Mouse (Mus musculus) naive thymus-derived CD4-positive, alpha-beta T cell, adult 2 months (primary cell): ENCODE results near the gene Sh3pxd2b.

ENCODE experiments used
- DNase-seq: peaks from one replicate; pipeline ENCODE4 v3.0.0-alpha.2; 2011; ENCODE audit warnings: low read depth

Gene Sh3pxd2b

DNA sequence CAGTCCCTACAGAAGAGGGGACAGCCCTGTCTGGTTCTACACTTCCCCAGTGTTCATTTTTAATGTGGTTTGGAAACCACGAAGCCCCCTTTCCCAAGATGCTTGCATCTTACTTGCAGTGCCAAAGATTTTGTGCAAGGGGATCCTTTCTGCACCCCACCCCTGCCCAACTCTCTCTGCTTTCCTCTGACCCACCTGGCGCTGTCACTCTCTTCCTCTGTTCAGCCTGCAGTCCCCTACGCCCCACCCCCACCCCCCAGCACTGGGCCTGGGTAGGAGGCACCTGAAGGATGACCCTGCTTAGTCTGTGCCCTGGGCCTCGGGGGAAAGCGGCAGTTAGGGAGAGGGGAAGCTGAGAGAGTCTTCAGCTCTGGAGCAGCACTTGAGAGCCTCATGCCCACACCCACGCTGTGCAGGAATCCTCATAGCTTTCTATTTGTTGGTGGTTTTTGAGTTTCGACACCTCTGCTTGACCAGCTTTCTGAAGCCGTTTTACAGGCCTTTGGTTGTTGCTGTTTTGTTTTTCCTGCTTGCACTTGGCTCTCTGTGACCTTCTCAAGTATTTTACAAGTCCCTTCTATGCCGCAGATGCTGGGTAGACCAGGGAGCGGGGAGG lies 77.5 kb downstream of the Sh3pxd2b start:
- no peak for DNase-seq

GRCm38 (mm10) chr11:32427537-32427936 lies 79.9 kb downstream of the Sh3pxd2b start:
- DNase-seq: no peak

DNA sequence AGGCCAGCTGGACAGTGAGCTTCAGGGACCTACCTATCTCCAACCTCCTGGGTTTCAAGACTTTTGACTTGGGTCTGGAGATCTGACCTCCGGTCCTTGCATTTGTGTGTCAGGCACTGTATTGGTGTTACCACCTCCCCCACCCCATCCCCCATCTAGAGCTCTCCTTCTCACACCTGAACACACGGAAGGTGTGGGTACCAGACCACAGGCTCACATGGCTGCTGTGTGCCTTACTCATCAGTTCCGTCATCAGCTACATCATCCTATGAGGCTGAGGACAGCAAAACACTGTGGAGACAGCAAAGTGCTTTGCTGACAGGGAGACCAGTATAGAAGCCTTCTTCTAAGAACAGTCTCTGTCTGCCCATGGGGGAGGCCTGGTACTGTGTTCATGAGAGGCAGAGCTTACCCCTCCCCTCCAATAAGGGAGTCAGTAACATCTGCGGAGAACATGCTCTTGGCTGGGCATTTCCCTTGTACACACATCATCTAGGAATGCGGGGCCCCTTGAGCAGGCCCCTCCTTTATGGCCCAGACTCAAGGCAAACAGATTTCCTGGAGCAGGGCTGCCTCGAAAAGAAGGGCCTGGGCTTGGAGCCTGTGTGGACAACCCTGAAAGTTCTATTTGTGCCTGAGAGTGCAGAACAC lies 87.9 kb downstream of the Sh3pxd2b start:
- DNase-seq: no peak

DNA sequence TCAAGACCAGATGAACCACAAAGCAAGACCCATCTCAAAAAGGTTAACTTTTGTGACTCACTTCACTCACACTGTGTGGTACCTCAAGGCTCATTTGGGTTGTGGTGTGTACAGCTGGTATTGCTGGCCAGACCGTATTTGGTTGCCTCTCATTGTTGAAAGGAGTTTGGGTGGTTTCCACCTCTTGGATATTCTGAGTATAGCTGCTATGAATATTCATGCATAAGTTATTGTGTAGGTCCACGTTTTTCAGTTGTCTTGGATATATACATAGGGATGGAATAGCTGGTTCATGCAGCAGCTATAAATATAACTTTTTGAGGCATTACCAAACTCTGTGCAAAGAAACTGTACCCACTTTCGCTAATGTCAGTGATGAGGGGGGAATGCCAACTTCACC lies 95.0 kb downstream of the Sh3pxd2b start:
- no peak for DNase-seq

DNA sequence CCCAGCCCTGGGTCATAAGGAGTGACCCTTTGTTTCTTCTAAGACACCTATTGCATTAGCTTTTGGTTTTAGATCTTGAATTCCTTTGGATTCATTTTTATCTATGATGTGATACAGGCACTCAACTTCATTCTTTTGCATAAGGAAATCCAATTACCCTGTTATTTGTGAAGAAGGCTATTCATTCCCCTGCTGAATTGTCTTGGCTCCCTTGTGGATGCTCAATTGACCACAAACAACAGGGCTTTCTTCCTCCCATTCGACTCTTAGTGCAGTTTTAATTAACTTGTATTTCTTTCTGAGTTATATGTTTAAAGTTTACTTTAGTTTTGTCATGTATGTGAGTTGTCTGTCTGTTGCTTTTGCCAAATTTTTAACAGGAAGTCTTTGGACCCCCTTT lies 96.6 kb downstream of the Sh3pxd2b start:
- DNase-seq: no peak

GRCm38 (mm10) chr11:32445135-32445534 lies 97.5 kb downstream of the Sh3pxd2b start:
- no peak for DNase-seq

DNA sequence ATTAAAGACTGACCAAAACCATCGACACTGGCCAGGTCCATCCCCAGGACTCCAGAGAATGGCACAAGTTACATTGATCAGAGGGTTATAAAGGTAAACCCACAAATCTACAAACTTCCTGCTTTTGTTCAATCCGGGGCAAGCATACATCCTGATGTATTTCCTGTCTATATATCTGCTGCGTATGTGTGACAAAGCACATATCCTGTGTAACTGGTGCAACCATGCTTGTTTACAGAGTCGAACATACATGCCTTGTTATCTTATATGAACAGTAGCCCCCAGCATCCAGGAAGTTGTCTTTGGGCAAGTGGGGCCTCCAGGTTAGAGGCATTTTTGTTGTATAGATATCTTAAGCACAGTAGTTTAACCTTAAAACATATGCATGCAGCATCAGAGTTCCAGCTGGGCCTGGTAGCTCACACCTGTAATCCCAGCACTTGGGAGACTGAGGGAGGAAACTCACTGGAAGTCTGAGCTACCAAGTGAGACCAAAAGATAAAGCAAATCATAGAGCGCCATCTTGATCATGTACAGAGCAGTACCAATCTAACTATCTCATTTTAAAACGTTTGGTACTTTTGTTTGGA lies 98.1 kb downstream of the Sh3pxd2b start:
- peak; percentile 54 for DNase-seq

- peak; percentile 78 for DNase-seq
Observed at GRCm38 (mm10) chr11:32450216-32450615, 102.6 kb downstream of the Sh3pxd2b start.

DNA sequence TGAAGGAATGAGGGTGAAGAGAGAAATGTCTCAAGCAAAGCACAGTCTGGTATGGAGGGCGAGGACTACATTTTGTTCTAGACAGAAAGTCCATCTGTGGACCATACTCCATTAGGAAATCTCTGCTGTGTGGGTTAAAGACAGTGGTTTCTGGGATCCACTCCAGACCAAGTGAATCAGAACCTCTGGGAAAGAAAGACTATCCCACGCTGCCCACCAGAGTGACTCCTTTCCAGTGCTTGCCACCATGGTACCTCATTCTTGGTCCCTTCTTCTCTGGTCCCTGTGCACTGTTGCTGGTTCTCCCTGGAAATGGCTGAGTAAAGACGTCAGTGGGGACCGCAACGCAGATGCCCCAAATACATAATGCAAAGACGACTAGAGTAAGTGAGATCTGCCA lies 103.7 kb downstream of the Sh3pxd2b start:
- DNase-seq: no peak

DNA sequence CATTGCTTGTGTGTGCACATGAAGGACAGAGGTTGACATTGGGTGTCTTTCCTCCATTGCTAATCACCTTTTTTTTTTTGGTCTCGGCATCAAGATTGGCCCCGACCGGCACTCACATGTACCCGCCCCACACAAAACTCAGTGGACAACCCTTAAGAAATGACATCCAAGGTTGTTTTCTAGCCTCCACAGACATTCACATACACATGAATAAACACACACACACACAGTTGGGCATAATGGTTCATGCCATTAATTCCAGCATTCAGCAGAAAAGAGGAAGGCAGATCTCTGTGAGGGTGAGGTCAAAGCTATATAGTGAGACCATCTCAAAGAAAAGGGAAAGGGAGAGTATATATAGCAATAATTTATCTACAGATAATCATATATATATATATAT lies 105.1 kb downstream of the Sh3pxd2b start:
- no peak for DNase-seq

- DNase-seq: no peak
Observed at GRCm38 (mm10) chr11:32453353-32453915, 105.8 kb downstream of the Sh3pxd2b start.

DNA sequence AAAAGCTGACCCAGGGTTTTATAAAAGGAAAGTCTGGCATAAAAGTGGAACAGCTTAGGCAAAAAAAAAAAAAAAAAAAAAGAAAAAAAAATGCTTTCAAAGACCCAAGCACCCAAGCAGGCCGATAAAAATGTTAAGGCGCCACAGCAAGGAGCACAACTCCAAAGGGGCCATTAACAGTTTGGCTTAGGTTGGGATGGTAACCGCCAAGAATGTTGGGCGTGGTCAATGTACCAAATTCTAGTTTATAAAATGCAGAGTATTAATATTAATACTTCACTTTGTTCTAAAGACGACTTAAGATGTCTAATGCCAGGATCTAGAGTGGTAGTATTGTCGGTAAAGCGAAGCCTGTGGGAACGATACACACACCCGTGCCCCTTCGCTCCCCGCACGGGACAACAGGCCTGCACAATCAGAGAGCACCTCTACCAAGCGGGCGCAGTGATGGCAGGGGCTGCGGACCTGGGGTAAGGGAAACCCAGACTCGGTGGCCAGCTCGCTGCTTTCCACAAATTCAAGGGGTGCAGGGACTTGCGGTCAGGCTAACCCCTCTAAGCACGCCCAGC lies 106.7 kb downstream of the Sh3pxd2b start:
- DNase-seq: no peak

GRCm38 (mm10) chr11:32454800-32455506 lies 107.3 kb downstream of the Sh3pxd2b start, which contains the start of gene Ubtd2:
Ubtd2 (plus strand) TSS chr11:32455370.
- peak; percentile 94 for DNase-seq

- peak; percentile 58 for DNase-seq
Observed at GRCm38 (mm10) chr11:32455507-32456141, 108.0 kb downstream of the Sh3pxd2b start.

DNA sequence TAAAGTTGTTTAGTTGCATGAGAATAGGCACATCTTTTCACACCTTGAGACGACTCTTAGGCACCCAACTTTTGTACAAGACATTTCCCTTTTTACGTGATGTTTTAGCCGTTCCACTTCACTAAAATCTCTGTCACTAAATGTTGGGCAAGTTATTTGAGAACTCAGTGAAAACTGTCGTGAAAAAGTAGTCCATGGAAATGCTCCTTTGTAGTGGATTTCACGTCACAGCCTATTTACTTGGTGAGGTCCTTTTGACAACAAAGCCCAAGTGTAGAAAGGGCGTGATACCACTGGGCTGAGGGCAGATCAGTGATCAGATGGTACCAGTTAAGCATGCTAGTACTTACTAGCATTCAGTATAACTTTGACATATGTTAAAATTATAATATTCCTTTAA lies 108.7 kb downstream of the Sh3pxd2b start:
- DNase-seq: peak; percentile 29

DNA sequence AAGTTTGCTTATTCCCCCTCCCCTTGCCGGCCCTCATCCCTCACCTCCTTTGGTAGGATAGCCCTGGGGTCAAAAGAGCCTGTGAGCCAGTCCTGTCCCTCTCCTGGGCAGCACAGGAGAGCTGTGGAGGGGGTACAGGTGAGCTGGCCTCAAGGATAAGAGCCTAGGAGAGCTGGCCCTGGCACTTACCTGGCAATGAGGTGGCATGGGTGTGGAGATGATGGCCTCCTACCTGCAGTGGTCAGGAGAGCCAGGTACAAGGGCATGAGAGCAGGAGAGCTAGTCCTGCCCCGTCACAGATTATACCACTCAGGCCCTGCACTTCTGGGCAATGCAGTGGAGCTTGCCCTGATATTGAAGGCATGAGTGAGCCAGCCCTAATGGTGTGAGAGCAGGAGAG lies 116.7 kb downstream of the Sh3pxd2b start:
- DNase-seq: no peak

DNA sequence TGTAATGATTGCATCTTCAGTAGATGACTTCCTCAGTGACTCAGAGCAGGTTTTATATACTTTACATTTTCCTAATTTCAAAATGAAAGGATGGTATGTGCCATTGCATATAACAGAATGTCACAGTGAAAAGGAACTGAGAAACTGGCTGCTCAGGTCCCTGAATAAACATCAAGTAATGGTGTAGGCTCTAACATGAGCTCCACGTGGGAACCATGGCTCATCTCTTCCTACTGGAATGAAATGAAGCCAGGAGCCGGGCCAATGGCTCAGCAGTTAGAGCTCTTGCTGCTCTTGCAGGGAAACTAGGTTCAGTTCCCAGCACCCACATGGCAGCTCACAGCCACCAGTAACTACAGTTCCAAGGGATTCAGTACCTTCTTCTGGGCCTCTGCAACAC lies 124.3 kb downstream of the Sh3pxd2b start:
- DNase-seq: no peak

- peak; percentile 42 for DNase-seq
Observed at GRCm38 (mm10) chr11:32474725-32475124, 127.1 kb downstream of the Sh3pxd2b start.

- peak; percentile 18 for DNase-seq
Observed at GRCm38 (mm10) chr11:32475487-32476236, 128.0 kb downstream of the Sh3pxd2b start.
